Mouse (Mus musculus) ES-E14 (cell line): ENCODE measurements at regions not wholly inside any gene's neighbourhood (a gene's known extent, or its start where the extent isn't known, plus 50 kb on each side); places are given as distances from the start of the nearest gene placed in this dataset.

Experiments
- DNase-seq: peaks from one replicate; pipeline ENCODE4 v3.0.0-alpha.2; 2013; ENCODE audit warnings: low read depth, low spot score
- H3K27ac ChIP-seq: 2 replicates; pipeline ENCODE4 v1.5.1; 2012; ENCODE audit warnings: low read depth, mild to moderate bottlenecking, low read length, moderate library complexity, mixed read lengths; ENCODE audit not compliant: poor library complexity, insufficient read depth, severe bottlenecking
- H3K36me3 ChIP-seq: 2 replicates; pipeline ENCODE4 v1.6.1; 2012; ENCODE audit warnings: mild to moderate bottlenecking, low read length, moderate library complexity, mixed read lengths; ENCODE audit not compliant: control insufficient read depth, poor library complexity, insufficient read depth, severe bottlenecking
- H3K4me1 ChIP-seq, 2 experiments: fragments of 150-350 bp in 1 of 2; sonication (generic) in 1 of 2; 2 replicates each; pipeline ENCODE4 v1.6.1; 2012; ENCODE audit warnings: low read length in 2 of 2, mild to moderate bottlenecking in 1 of 2, mixed read lengths in 1 of 2; ENCODE audit not compliant: control insufficient read depth in 2 of 2, insufficient read depth in 2 of 2, poor library complexity in 1 of 2
- H3K4me3 ChIP-seq, 2 experiments: fragments of 150-350 bp in 1 of 2; sonication (generic) in 1 of 2; 2 replicates each; pipeline ENCODE4 v1.5.1; 2012; ENCODE audit warnings: low read length in 2 of 2, low read depth in 1 of 2, mild to moderate bottlenecking in 1 of 2, mixed read lengths in 1 of 2; ENCODE audit not compliant: insufficient read depth in 1 of 2, poor library complexity in 1 of 2, severe bottlenecking in 1 of 2
- H3K9ac ChIP-seq: 2 replicates; pipeline ENCODE4 v1.6.1; 2012; ENCODE audit warnings: low read depth, mild to moderate bottlenecking, low read length, mixed read lengths; ENCODE audit not compliant: poor library complexity, insufficient read depth, severe bottlenecking
- H3K9me3 ChIP-seq: fragments of 150-350 bp; sonication (generic); 2 replicates; pipeline ENCODE4 v1.6.1; 2012; ENCODE audit warnings: low read depth, mild to moderate bottlenecking, low read length; ENCODE audit not compliant: control insufficient read depth, insufficient read depth
- CHD2 ChIP-seq: IDR thresholded peaks from 2 replicates; pipeline ENCODE4 v1.6.1; 2014; ENCODE audit warnings: mild to moderate bottlenecking, low read depth, low read length, inconsistent platforms
- HCFC1 ChIP-seq: IDR thresholded peaks from 2 replicates; pipeline ENCODE4 v1.6.1; 2012; ENCODE audit warnings: low read length, inconsistent platforms, borderline replicate concordance; ENCODE audit not compliant: insufficient read depth
- MAFK ChIP-seq: IDR thresholded peaks from 2 replicates; pipeline ENCODE4 v1.6.1; 2014; ENCODE audit warnings: mild to moderate bottlenecking, low read depth, low read length, inconsistent platforms; ENCODE audit not compliant: insufficient read depth
- ZC3H11A ChIP-seq: IDR thresholded peaks from 2 replicates; pipeline ENCODE4 v1.6.1; 2012; ENCODE audit warnings: low read depth, mild to moderate bottlenecking, inconsistent platforms, low read length, borderline replicate concordance
- ZNF384 ChIP-seq: IDR thresholded peaks from 2 replicates; pipeline ENCODE4 v1.6.1; 2012; ENCODE audit warnings: low read depth, low read length, inconsistent platforms
- in situ Hi-C, 2 experiments: fragments of 600-800 bp; cut with MboI; formaldehyde crosslinking; loops; one replicate each; pipeline ENCODE4 v1.15.1; 2025; ENCODE audit warnings: low sequenced_read_pairs in 2 of 2, inconsistent platforms in 1 of 2; ENCODE audit not compliant: unreplicated experiment in 2 of 2

- no peaks in the 10 kb centered on the region for H3K9me3 ChIP-seq
- no peak for TF ChIP-seq CHD2
- DNase-seq: no peak
- H3K9ac ChIP-seq: no peak overlapping the region
- no peak overlapping the region for H3K27ac ChIP-seq
- H3K4me1 ChIP-seq: no peaks in the 10 kb centered on the region
- in situ Hi-C loops: no loop called here
- H3K4me3 ChIP-seq: no peak overlapping the region
- H3K36me3 ChIP-seq: no peaks in the 10 kb centered on the region
Observed at GRCm38 (mm10) chr10:97038025-97038424, 421.2 kb downstream of the Btg1 start.

- in situ Hi-C loops: no loop called here
- Histone ChIP-seq H3K27ac (no peak overlapping the region), H3K9me3 (no peaks in the 10 kb centered on the region), H3K4me1 (no peaks in the 10 kb centered on the region), H3K9ac (no peak overlapping the region), H3K4me3 (no peak overlapping the region), H3K36me3 (no peaks in the 10 kb centered on the region)
- no peak for TF ChIP-seq ZNF384
- no peak for TF ChIP-seq CHD2
- TF ChIP-seq ZC3H11A: no peak
- no peak for TF ChIP-seq HCFC1
- TF ChIP-seq MAFK: no peak
- DNase-seq: no peak
Observed at GRCm38 (mm10) chr10:97047566-97047965, 430.8 kb downstream of the Btg1 start.

- no peaks in the 10 kb centered on the region for H3K36me3 ChIP-seq
- TF ChIP-seq ZC3H11A (no peak), HCFC1 (no peak), CHD2 (no peak), MAFK (no peak), ZNF384 (no peak)
- no peak overlapping the region for H3K27ac ChIP-seq
- H3K9me3 ChIP-seq: no peaks in the 10 kb centered on the region
- in situ Hi-C loops: no loop called here
- no peak overlapping the region for H3K4me3 ChIP-seq
- no peak overlapping the region for H3K9ac ChIP-seq
- no peaks in the 10 kb centered on the region for H3K4me1 ChIP-seq
- no peak for DNase-seq
Observed at GRCm38 (mm10) chr10:97047996-97048395, 431.2 kb downstream of the Btg1 start.

GRCm38 (mm10) chr10:97054472-97054871 lies 424.9 kb upstream of the Dcn start:
- in situ Hi-C loops: no loop called here

GRCm38 (mm10) chr10:97061961-97062360 lies 417.4 kb upstream of the Dcn start:
- in situ Hi-C loops: no loop called here
- TF ChIP-seq ZC3H11A: no peak
- TF ChIP-seq HCFC1: no peak
- no peak for TF ChIP-seq MAFK
- TF ChIP-seq CHD2: no peak
- TF ChIP-seq ZNF384: no peak
- Histone ChIP-seq H3K4me3 (no peak overlapping the region), H3K4me1 (no peaks in the 10 kb centered on the region), H3K9me3 (no peaks in the 10 kb centered on the region), H3K27ac (no peak overlapping the region), H3K36me3 (no peaks in the 10 kb centered on the region), H3K9ac (no peak overlapping the region)
- DNase-seq: no peak

More at GRCm38 (mm10) chr10:97054472-97054871, 424.9 kb upstream of the Dcn start:
- no peak for TF ChIP-seq ZC3H11A
- no peak for TF ChIP-seq MAFK
- no peak for TF ChIP-seq CHD2
- no peak for TF ChIP-seq ZNF384
- TF ChIP-seq HCFC1: no peak
- DNase-seq: no peak
- no peak overlapping the region for H3K9ac ChIP-seq
- H3K27ac ChIP-seq: no peak overlapping the region
- H3K9me3 ChIP-seq: no peaks in the 10 kb centered on the region
- no peaks in the 10 kb centered on the region for H3K36me3 ChIP-seq
- H3K4me3 ChIP-seq: no peak overlapping the region
- H3K4me1 ChIP-seq: no peaks in the 10 kb centered on the region
